Mouse (Mus musculus): ENCODE results near the gene Atp6ap1l.

DNA sequence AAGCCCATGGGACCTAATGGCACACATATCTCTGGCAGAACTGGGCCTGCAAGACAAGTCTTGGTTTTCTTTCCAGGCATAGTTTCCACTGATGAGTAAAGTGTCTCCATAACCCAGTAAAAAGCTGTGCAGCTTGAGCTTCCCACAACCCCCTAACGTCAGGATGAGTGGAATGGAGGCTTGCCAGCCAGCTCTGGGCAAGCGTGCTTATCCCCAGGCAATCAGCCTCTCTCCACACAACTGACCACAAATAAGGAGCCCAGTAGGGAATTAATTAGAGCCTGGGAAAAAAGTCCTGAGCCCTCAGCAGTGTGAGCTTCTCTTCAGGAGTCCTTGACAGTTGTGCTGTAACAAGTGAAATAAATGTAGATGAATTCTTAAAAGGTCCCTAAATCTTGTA lies 9.1 kb downstream of the Atp6ap1l start:
- TF ChIP-seq FLI1 (IDR thresholded peaks at IDR 0.05; ENCODE audit: low read length), result no peak
- no peak for TF ChIP-seq GATA1 (IDR thresholded peaks at IDR 0.05; ENCODE audit: borderline replicate concordance, low read length)

Measured in megakaryocyte, embryonic 14.5 days (primary cell).